Mouse (Mus musculus): Measurements from ENCODE around the gene E4f1.

- TF ChIP-seq GATA1 (IDR thresholded peaks at IDR 0.05; ENCODE audit: borderline replicate concordance, low read length) (no peak), FLI1 (IDR thresholded peaks at IDR 0.05; ENCODE audit: low read length) (peak; percentile 12; the same call in 1 of the 2 replicates)
Observed at GRCm38 (mm10) chr17:24414230-24414976, 55.7 kb downstream of the E4f1 start, which contains the start of gene Rnps1.
